Mouse (Mus musculus) layer of hippocampus, postnatal 14 days (tissue): ENCODE data around the gene Tgoln1. TPM values are rescaled to one million over a fixed set of nuclear protein-coding genes. Genes with fewer than 3 reads are reported as not detected.
A peak's percentile ranks its signal among the peaks of the same experiment; 100 is the strongest.

Experiments used
- DNase-seq, 2 experiments: peaks; one replicate each; pipeline ENCODE4 v3.0.0; 2021 to 2022; ENCODE audit warnings: low spot score in 2 of 2, mixed read lengths in 1 of 2
- total RNA-seq, 2 experiments: library from RNA; stranded (reverse); gene quantifications; 2 replicates each; pipeline ENCODE4 v1.2.3; 2021

Gene Tgoln1
- total RNA-seq, 2 experiments from 2014 or later, result 65.3 to 68.0 TPM

DNA sequence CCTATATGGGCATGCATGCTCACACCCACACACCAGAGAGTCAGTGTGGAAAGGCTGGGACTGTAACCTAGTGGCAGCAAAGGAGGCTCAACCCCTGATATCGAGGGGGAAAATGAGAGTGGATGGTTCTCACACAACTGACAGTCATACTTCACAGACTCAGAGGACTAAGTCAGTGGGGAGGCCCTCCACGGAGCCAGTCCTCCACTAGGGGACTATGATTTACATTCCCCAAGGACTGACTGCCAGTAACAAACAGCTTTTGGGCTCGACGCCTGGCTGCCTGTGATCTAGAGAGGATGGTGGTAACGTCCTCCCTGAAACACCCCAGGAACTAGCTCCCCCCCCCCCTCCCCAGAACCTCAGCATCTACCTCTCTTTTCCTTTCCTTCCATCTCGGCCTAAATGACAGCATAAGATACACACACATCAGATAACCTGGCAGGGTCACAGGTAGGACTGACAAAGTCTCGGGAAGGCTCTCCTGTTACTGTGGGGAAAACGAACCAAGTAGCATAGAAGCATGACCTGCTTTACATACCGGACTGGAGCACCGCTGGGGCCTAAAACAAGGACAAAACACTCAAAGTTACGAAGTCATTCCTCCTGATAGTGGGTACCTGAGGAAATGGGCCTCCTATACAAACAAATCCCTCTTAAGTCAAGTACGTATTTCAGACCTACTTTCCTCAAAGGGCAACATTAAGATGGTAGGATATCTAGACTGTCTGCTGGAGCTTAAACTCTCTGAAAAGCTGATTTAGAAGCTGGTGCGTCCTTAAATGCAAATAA lies 19.5 kb downstream of the Tgoln1 start:
- DNase-seq, result peak; percentile 15 to 48

GRCm38 (mm10) chr6:72593914-72594313 lies 22.9 kb downstream of the Tgoln1 start:
- no peak for DNase-seq

DNA sequence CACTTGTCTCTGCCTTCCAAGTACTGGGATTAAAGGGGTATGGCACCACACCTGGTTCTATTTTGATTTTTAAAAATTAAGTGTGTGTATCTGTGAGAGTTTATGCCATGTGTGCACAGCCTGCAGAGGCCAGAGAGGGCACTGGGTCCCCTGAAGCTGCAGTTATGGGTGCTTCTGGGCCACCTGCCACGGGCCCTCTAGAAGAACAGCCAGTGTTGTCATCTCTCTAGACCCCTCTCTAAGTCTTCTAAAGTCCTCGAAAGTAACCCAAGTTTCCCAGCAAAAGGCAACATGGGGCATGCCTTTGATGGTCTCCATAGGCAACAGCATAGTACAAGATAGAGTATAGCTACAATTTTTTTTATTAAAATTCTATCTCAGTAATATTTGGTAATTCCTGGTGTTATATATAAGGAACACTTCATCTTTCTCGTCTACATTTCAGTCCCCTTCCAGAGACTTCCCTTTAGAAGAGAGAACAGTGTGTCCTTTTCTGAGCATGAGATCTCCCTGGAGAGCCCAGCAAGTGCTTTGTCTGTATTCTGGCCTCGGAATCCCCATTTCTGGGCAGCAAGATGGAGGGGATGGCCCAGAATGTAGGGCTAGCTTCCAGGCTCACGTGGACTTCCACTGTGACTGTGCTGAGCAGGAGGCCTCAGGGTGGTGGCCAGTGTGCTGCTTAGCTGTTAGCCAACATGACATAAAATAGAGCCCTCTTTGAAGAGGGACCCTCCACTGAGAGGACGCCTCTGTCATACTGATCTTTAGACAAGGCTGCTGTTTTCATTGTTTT lies 23.6 kb downstream of the Tgoln1 start:
- DNase-seq, result peak; percentile 34 to 55

- DNase-seq, result no peak
These were observed 26.7 kb downstream of the Tgoln1 start for GRCm38 (mm10) chr6:72590111-72590510.

GRCm38 (mm10) chr6:72588307-72588706 lies 28.5 kb downstream of the Tgoln1 start:
- no peak for DNase-seq

GRCm38 (mm10) chr6:72586701-72587100 lies 30.1 kb downstream of the Tgoln1 start:
- DNase-seq, result no peak

DNA sequence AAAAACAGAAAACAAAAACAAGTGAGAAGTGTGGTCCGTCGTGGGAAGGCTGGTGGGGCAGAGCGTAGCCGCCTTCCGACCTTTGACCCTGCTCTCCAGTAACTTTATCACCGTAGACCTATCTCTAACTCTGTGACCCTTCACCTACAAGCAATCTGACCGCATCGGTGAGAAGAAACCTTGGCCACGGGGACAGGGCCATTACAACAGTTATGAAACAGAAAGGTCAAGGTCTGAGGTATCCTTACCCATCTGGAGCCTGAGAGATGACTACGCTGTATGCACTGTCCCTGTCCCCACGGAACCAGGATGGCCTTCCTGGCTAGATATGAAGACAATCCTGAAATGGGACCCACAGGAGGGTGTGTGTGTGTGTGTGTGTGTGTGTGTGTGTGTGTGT lies 32.6 kb downstream of the Tgoln1 start:
- DNase-seq, result no peak

GRCm38 (mm10) chr6:72583211-72583839 lies 33.5 kb downstream of the Tgoln1 start:
- no peak for DNase-seq

- DNase-seq, result no peak
These were observed 35.0 kb downstream of the Tgoln1 start for GRCm38 (mm10) chr6:72581625-72582382.

DNA sequence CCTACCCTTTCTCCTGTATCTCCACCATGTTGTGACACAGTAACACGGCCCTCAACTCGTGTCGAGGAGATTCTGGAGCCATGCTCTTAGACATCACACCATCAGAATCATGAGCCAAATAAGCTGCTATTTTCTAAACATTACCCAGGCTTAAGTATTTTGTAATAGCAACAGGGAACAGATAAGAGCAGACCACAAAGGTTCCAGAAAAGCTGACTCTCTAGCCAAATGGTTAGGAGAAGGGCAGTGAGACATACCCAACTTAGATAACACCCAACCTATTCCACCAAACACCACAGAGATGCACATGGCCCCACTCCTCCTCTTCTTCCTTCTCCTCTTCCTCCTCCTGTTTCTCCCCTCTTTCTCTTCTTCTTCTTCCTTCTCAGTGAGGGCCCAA lies 40.8 kb downstream of the Tgoln1 start:
- DNase-seq, result no peak

GRCm38 (mm10) chr6:72571826-72572225 lies 45.0 kb downstream of the Tgoln1 start:
- no peak for DNase-seq

GRCm38 (mm10) chr6:72570644-72571397 lies 46.0 kb downstream of the Tgoln1 start:
- peak in 1 of 2 experiments; percentile 74 for DNase-seq

DNA sequence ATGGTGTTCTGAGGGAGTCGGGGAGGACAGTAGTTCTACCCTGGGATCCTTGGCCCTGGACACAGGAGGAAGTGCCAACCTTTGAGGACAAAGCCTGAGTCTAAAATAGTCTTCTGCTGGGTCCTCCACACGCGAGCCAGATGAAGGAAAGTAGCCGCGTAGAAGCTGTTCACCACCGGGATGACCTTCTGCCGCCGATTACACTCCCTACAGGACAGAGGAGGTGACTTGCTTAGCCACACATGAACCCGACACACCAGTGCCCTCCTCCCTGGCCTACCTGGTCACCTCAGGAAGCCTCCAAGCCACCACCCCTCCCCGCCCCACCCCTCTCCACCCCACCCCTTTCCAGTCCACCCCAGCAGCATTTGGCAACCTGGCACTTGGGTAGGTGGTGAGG lies 48.1 kb downstream of the Tgoln1 start:
- no peak for DNase-seq

DNA sequence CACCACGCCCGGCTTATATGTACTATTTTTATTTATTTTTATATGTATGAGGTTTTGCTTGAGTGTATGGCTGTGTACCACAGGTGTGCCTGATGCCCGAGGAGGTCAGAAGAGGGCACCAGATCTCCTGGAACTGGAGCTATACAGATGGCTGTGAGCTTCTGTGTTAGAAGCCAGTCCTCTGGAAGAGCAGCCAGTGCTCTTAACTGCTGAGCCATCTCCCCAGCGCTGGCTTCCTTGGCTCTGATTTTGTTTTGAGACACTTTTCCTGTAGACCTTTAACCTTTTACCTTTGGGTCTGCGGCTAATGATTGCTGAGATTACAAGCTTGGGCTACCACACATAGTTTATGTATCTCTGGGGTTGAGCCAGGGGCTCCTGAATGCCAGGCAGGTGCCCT lies 49.3 kb downstream of the Tgoln1 start:
- DNase-seq, result no peak

GRCm38 (mm10) chr6:72566044-72566443 lies 50.8 kb downstream of the Tgoln1 start:
- peak; percentile 90 to 94 for DNase-seq

DNA sequence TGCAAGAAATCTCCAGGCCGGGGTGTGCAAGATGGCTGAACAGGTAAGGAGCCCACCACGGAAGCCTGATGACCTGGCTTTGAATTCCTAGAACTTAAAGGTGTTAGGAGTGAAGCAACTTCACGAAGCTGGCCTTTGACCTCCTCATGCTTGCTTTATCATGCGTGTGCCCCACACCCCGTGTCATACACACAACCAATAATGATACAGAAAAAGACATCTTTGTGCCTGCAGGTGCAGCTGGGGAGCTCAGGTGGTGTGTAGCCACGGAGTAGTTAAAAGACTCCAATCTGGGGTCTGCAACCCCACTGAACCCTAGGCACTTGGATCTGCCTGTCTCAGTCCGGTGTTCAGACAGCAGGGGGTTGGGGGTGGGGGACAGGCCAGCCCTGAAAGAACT lies 51.3 kb downstream of the Tgoln1 start:
- DNase-seq, result no peak

DNA sequence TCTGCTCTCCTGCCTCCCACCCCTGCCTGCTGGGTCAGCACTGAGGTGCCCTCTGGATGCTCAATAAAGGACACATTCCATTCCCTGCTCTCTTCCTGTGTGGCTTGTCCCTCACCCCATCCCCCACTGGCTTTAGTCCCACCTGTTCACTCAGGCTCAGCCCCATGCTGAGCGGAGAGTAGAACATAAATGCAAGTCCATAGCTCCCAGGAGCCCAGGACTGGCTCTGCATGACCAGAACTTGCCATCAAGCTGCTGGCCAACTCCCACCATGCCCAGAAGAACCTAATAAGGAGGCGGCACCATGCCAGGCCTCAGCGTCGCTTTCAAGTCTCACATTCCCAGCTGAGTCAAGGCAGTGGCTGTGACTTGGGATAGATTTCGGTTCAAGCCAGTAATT lies 53.9 kb downstream of the Tgoln1 start:
- no peak for DNase-seq

DNA sequence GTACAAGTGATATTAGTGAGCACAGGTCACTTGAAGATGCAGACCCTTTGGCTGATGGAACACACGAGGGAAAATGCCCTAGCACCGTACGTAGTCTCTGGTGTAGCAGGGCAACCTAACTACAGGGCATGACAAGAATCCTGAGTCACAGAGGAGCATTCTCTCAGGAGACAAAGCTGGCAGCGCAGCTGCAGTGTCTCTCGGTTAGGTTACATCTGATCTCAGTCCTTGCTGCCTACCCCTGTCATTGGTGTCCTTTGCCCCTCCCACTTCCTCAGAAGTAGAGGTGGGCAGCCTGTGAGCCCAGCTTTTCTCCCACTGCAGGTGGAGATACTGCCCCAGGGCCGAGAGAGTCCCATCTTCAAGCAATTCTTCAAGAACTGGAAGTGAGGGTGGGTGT lies 54.3 kb downstream of the Tgoln1 start:
- DNase-seq, result no peak

- DNase-seq, result no peak
These were observed 56.0 kb downstream of the Tgoln1 start for GRCm38 (mm10) chr6:72560801-72561200.
